Mouse (Mus musculus) hindbrain, postnatal 0 days (tissue): ENCODE results near the gene Olfr218. TPM values are rescaled to one million over a fixed set of nuclear protein-coding genes. Genes with fewer than 3 reads are reported as not detected.
"Not testable (repeated sequence)": the region's sequence is repeated elsewhere in the genome, so short reads cannot be mapped to it uniquely, and the experiment has no call there.

ENCODE experiments used
- ATAC-seq: fragments of 200-750 bp; cut with Nextera tagmentation; 2 replicates; pipeline ENCODE4 v1.8.0; 2017; ENCODE audit warnings: mild to moderate bottlenecking, moderate TSS enrichment, moderate library complexity
- DNase-seq: peaks from one replicate; pipeline ENCODE4 v3.0.0-alpha.2; 2015; ENCODE audit warnings: low spot score
- H3K27ac ChIP-seq: fragments of 300-500 bp; sonication (generic); 2 replicates; pipeline ENCODE4 v1.5.1; 2014; ENCODE audit warnings: mild to moderate bottlenecking
- H3K27me3 ChIP-seq: fragments of 300-500 bp; sonication (generic); 2 replicates; pipeline ENCODE4 v1.6.1; 2014; ENCODE audit warnings: low read length, mixed read lengths; ENCODE audit not compliant: insufficient read depth
- H3K36me3 ChIP-seq: fragments of 300-500 bp; sonication (generic); 2 replicates; pipeline ENCODE4 v1.6.1; 2014; ENCODE audit warnings: low read length, mixed read lengths; ENCODE audit not compliant: insufficient read depth
- H3K4me1 ChIP-seq: fragments of 300-500 bp; sonication (generic); 2 replicates; pipeline ENCODE4 v1.6.1; 2014; ENCODE audit warnings: antibody characterized with exemption, low read length, mixed read lengths; ENCODE audit not compliant: insufficient read depth
- H3K4me2 ChIP-seq: fragments of 300-500 bp; sonication (generic); 2 replicates; pipeline ENCODE4 v1.6.1; 2014; ENCODE audit warnings: low read depth, mild to moderate bottlenecking, low read length, moderate library complexity, mixed read lengths
- H3K4me3 ChIP-seq: fragments of 300-500 bp; sonication (generic); 2 replicates; pipeline ENCODE4 v1.5.1; 2014; ENCODE audit warnings: low read length
- H3K9ac ChIP-seq: fragments of 300-500 bp; sonication (generic); replicated peaks from 2 replicates; pipeline ENCODE4 v1.6.1; 2014; ENCODE audit warnings: mild to moderate bottlenecking, low read length, moderate library complexity, mixed read lengths
- H3K9me3 ChIP-seq: fragments of 300-500 bp; sonication (generic); 2 replicates; pipeline ENCODE4 v1.6.1; 2016; ENCODE audit warnings: low read length, mixed read lengths
- CTCF ChIP-seq: IDR thresholded peaks from 2 replicates; pipeline ENCODE4 v1.5.1; 2016; ENCODE audit warnings: antibody characterized with exemption, control low read depth, low read depth
- WGBS: fragments of 180-500 bp; shearing (Covaris S2); extraction: QIAGEN DNeasy Blood & Tissue Kit; methylation state at CpG from one replicate; pipeline ENCODE4 v1.1.7; 2014; 5-methylcytosine and 5-hydroxymethylcytosine counted together
- polyA plus RNA-seq: library from polyadenylated mRNA; unstranded; fragments of >200 nt; fragmentation: Nextera tagmentation; extraction: Ambion mirVana; gene quantifications from 2 replicates; pipeline ENCODE4 v1.2.1, GENCODE M21; 2015
- total RNA-seq: library from RNA; depleted of rRNA; stranded (reverse); fragments of >200 nt; gene quantifications from 2 replicates; pipeline ENCODE4 v1.2.3, GENCODE M21; 2014; rRNA removed

Gene Olfr218
- total and polyA plus RNA-seq, 2 experiments from 2014 or later = not detected

- H3K4me3 ChIP-seq = no peak within 1 kb of the TSS
- H3K27ac ChIP-seq = no peak within 1 kb of the TSS
- no peak for DNase-seq
- TF ChIP-seq CTCF = no peak
- no peaks in the 10 kb centered on the region for H3K36me3 ChIP-seq
- H3K4me1 ChIP-seq = no peaks in the 10 kb centered on the region
- H3K9me3 ChIP-seq = no peaks in the 10 kb centered on the region
- ATAC-seq = no peak
- WGBS = 87% methylated on average over 2 of the region's 2 CpGs
- no peaks in the 10 kb centered on the region for H3K27me3 ChIP-seq
- H3K4me2 ChIP-seq = no peak within 1 kb of the TSS
- no peak within 1 kb of the TSS for H3K9ac ChIP-seq
Observed at GRCm38 (mm10) chr1:173227081-173227480, 29.5 kb downstream of the Olfr218 start, which contains the start of gene Fcer1a. Gene Fcer1a (minus strand): TSS chr1:173227214.

- not testable (repeated sequence) for DNase-seq, H3K36me3 ChIP-seq, H3K9ac ChIP-seq, H3K4me3 ChIP-seq, H3K9me3 ChIP-seq, H3K4me2 ChIP-seq, H3K27ac ChIP-seq, ATAC-seq, H3K27me3 ChIP-seq, H3K4me1 ChIP-seq
- WGBS = 86% methylated on average over 1 of the region's 1 CpGs
Observed at GRCm38 (mm10) chr1:173237004-173237403, 39.4 kb downstream of the Olfr218 start.

- ATAC-seq = no peak
- Histone ChIP-seq H3K27ac (no peak overlapping the region), H3K9me3 (no peaks in the 10 kb centered on the region), H3K4me2 (no peak overlapping the region), H3K27me3 (no peaks in the 10 kb centered on the region), H3K4me3 (no peak overlapping the region), H3K36me3 (no peaks in the 10 kb centered on the region), H3K4me1 (no peaks in the 10 kb centered on the region), H3K9ac (no peak overlapping the region)
- WGBS = 96% methylated on average over 3 of the region's 3 CpGs
- no peak for DNase-seq
- TF ChIP-seq CTCF = no peak
Observed at GRCm38 (mm10) chr1:173249888-173250287, 52.3 kb downstream of the Olfr218 start.

Other genes with a start within 250 kb of the Olfr218 start
- gene Olfr16, start 247.4 kb upstream of the Olfr218 start, total RNA-seq = not detected in 2 replicates
- gene Olfr16, start 247.4 kb upstream of the Olfr218 start, polyA plus RNA-seq = not detected in 2 replicates
- not detected in 2 replicates for gene Olfr1408, start 60.4 kb upstream of the Olfr218 start, total RNA-seq
- not detected in 2 replicates for gene Olfr1408, start 60.4 kb upstream of the Olfr218 start, polyA plus RNA-seq
- not detected in 2 replicates for gene Olfr1406, start 7.2 kb upstream of the Olfr218 start, total RNA-seq
- not detected in 2 replicates for gene Olfr1406, start 7.2 kb upstream of the Olfr218 start, polyA plus RNA-seq
- not detected in 2 replicates for gene Olfr1404, start 14.6 kb downstream of the Olfr218 start, total RNA-seq
- gene Olfr1404, start 14.6 kb downstream of the Olfr218 start, polyA plus RNA-seq = not detected in 2 replicates
- gene Fcer1a, start 29.4 kb downstream of the Olfr218 start, total RNA-seq = not detected in 2 replicates
- not detected in 2 replicates for gene Fcer1a, start 29.4 kb downstream of the Olfr218 start, polyA plus RNA-seq
- not detected in 2 replicates for gene Olfr418, start 68.2 kb downstream of the Olfr218 start, total RNA-seq
- 0.03 TPM in 1 of 2 replicates, not detected in the other for gene Olfr418, start 68.2 kb downstream of the Olfr218 start, polyA plus RNA-seq
- gene Mptx2, start 80.0 kb downstream of the Olfr218 start, total RNA-seq = not detected in 2 replicates
- gene Mptx2, start 80.0 kb downstream of the Olfr218 start, polyA plus RNA-seq = not detected in 2 replicates
- 51.7 and 55.2 TPM in 2 replicates for gene Ackr1, start 135.9 kb downstream of the Olfr218 start, total RNA-seq
- 18.7 and 21.5 TPM in 2 replicates for gene Ackr1, start 135.9 kb downstream of the Olfr218 start, polyA plus RNA-seq
- gene Aim2, start 153.1 kb downstream of the Olfr218 start, total RNA-seq = 1.6 and 19.1 TPM in 2 replicates
- 1.4 and 1.9 TPM in 2 replicates for gene Aim2, start 153.1 kb downstream of the Olfr218 start, polyA plus RNA-seq
- 533 and 565 TPM in 2 replicates for gene Cadm3, start 169.9 kb downstream of the Olfr218 start, total RNA-seq
- 52.5 and 53.1 TPM in 2 replicates for gene Cadm3, start 169.9 kb downstream of the Olfr218 start, polyA plus RNA-seq